Mouse (Mus musculus): ENCODE results near the gene Isg20.

Isg20 gene

GRCm38 (mm10) chr7:78904175-78904574 is 9.0 kb upstream of the Isg20 start:
- no peak for DNase-seq (ENCODE audit: low spot score)

GRCm38 (mm10) chr7:78909026-78909425 is 4.2 kb upstream of the Isg20 start:
- DNase-seq (ENCODE audit: low spot score) = no peak

- no peak for DNase-seq (ENCODE audit: low spot score)
Observed at GRCm38 (mm10) chr7:78910336-78911098, 2.7 kb upstream of the Isg20 start.

- DNase-seq (ENCODE audit: low spot score) = no peak
Observed at GRCm38 (mm10) chr7:78911209-78911608, 2.0 kb upstream of the Isg20 start.

- no peak for DNase-seq (ENCODE audit: low spot score)
Observed at GRCm38 (mm10) chr7:78912253-78912973, 811 bp upstream of the Isg20 start.

GRCm38 (mm10) chr7:78913649-78914544 is 673 bp downstream of the Isg20 start:
- no peak for DNase-seq (ENCODE audit: low spot score)

- DNase-seq (ENCODE audit: low spot score) = no peak
Observed at GRCm38 (mm10) chr7:78914545-78914845, 1.3 kb downstream of the Isg20 start.

GRCm38 (mm10) chr7:78914896-78915510 is 1.8 kb downstream of the Isg20 start:
- no peak for DNase-seq (ENCODE audit: low spot score)

GRCm38 (mm10) chr7:78918686-78919085 is 5.5 kb downstream of the Isg20 start:
- no peak for DNase-seq (ENCODE audit: low spot score)

- no peak for DNase-seq (ENCODE audit: low spot score)
Observed at GRCm38 (mm10) chr7:78922506-78922905, 9.3 kb downstream of the Isg20 start.

- DNase-seq (ENCODE audit: low spot score) = peak; percentile 77
Observed at GRCm38 (mm10) chr7:78924300-78924699, 11.1 kb downstream of the Isg20 start.

- DNase-seq (ENCODE audit: low spot score) = no peak
Observed at GRCm38 (mm10) chr7:78924796-78925195, 11.6 kb downstream of the Isg20 start.

GRCm38 (mm10) chr7:78925680-78926079 is 12.5 kb downstream of the Isg20 start:
- no peak for DNase-seq (ENCODE audit: low spot score)

GRCm38 (mm10) chr7:78926156-78926555 is 12.9 kb downstream of the Isg20 start:
- DNase-seq (ENCODE audit: low spot score) = no peak

GRCm38 (mm10) chr7:78927266-78927665 is 14.0 kb downstream of the Isg20 start:
- DNase-seq (ENCODE audit: low spot score) = no peak

- no peak for DNase-seq (ENCODE audit: low spot score)
Observed at GRCm38 (mm10) chr7:78938957-78939602, 25.9 kb downstream of the Isg20 start.

- no peak for DNase-seq (ENCODE audit: low spot score)
Observed at GRCm38 (mm10) chr7:78940971-78941370, 27.7 kb downstream of the Isg20 start.

- no peak for DNase-seq (ENCODE audit: low spot score)
Observed at GRCm38 (mm10) chr7:78942544-78942943, 29.3 kb downstream of the Isg20 start.

- no peak for DNase-seq (ENCODE audit: low spot score)
Observed at GRCm38 (mm10) chr7:78953886-78954572, 40.8 kb downstream of the Isg20 start.

GRCm38 (mm10) chr7:78954619-78955018 is 41.4 kb downstream of the Isg20 start:
- DNase-seq (ENCODE audit: low spot score) = no peak

GRCm38 (mm10) chr7:78955086-78955485 is 41.9 kb downstream of the Isg20 start:
- DNase-seq (ENCODE audit: low spot score) = peak; percentile 16
